Mouse (Mus musculus) ES-E14 (cell line): ENCODE data around the gene Ankmy2. TPM values are rescaled to one million over a fixed set of nuclear protein-coding genes. Genes with fewer than 3 reads are reported as not detected.

Experiments
- DNase-seq: peaks from one replicate; pipeline ENCODE4 v3.0.0-alpha.2; 2013; ENCODE audit warnings: low read depth, low spot score
- H3K27ac ChIP-seq: 2 replicates; pipeline ENCODE4 v1.5.1; 2012; ENCODE audit warnings: low read depth, mild to moderate bottlenecking, low read length, moderate library complexity, mixed read lengths; ENCODE audit not compliant: poor library complexity, insufficient read depth, severe bottlenecking
- H3K36me3 ChIP-seq: 2 replicates; pipeline ENCODE4 v1.6.1; 2012; ENCODE audit warnings: mild to moderate bottlenecking, low read length, moderate library complexity, mixed read lengths; ENCODE audit not compliant: control insufficient read depth, poor library complexity, insufficient read depth, severe bottlenecking
- H3K4me1 ChIP-seq, 2 experiments: fragments of 150-350 bp in 1 of 2; sonication (generic) in 1 of 2; 2 replicates each; pipeline ENCODE4 v1.6.1; 2012; ENCODE audit warnings: low read length in 2 of 2, mild to moderate bottlenecking in 1 of 2, mixed read lengths in 1 of 2; ENCODE audit not compliant: control insufficient read depth in 2 of 2, insufficient read depth in 2 of 2, poor library complexity in 1 of 2
- H3K4me3 ChIP-seq, 2 experiments: fragments of 150-350 bp in 1 of 2; sonication (generic) in 1 of 2; 2 replicates each; pipeline ENCODE4 v1.5.1; 2012; ENCODE audit warnings: low read length in 2 of 2, low read depth in 1 of 2, mild to moderate bottlenecking in 1 of 2, mixed read lengths in 1 of 2; ENCODE audit not compliant: insufficient read depth in 1 of 2, poor library complexity in 1 of 2, severe bottlenecking in 1 of 2
- H3K9ac ChIP-seq: 2 replicates; pipeline ENCODE4 v1.6.1; 2012; ENCODE audit warnings: low read depth, mild to moderate bottlenecking, low read length, mixed read lengths; ENCODE audit not compliant: poor library complexity, insufficient read depth, severe bottlenecking
- H3K9me3 ChIP-seq: fragments of 150-350 bp; sonication (generic); 2 replicates; pipeline ENCODE4 v1.6.1; 2012; ENCODE audit warnings: low read depth, mild to moderate bottlenecking, low read length; ENCODE audit not compliant: control insufficient read depth, insufficient read depth
- CHD2 ChIP-seq: IDR thresholded peaks from 2 replicates; pipeline ENCODE4 v1.6.1; 2014; ENCODE audit warnings: mild to moderate bottlenecking, low read depth, low read length, inconsistent platforms
- HCFC1 ChIP-seq: IDR thresholded peaks from 2 replicates; pipeline ENCODE4 v1.6.1; 2012; ENCODE audit warnings: low read length, inconsistent platforms, borderline replicate concordance; ENCODE audit not compliant: insufficient read depth
- MAFK ChIP-seq: IDR thresholded peaks from 2 replicates; pipeline ENCODE4 v1.6.1; 2014; ENCODE audit warnings: mild to moderate bottlenecking, low read depth, low read length, inconsistent platforms; ENCODE audit not compliant: insufficient read depth
- ZC3H11A ChIP-seq: IDR thresholded peaks from 2 replicates; pipeline ENCODE4 v1.6.1; 2012; ENCODE audit warnings: low read depth, mild to moderate bottlenecking, inconsistent platforms, low read length, borderline replicate concordance
- ZNF384 ChIP-seq: IDR thresholded peaks from 2 replicates; pipeline ENCODE4 v1.6.1; 2012; ENCODE audit warnings: low read depth, low read length, inconsistent platforms
- in situ Hi-C, 2 experiments: fragments of 600-800 bp; cut with MboI; formaldehyde crosslinking; loops; one replicate each; pipeline ENCODE4 v1.15.1; 2025; ENCODE audit warnings: low sequenced_read_pairs in 2 of 2, inconsistent platforms in 1 of 2; ENCODE audit not compliant: unreplicated experiment in 2 of 2
- total RNA-seq: library from RNA; depleted of rRNA; stranded (reverse); fragments of 300-350 nt; gene quantifications from 2 replicates; pipeline ENCODE4 v1.2.3, GENCODE M21; 2012

Gene Ankmy2
- total RNA-seq, 1 experiment: 21.2 TPM

GRCm38 (mm10) chr12:36164126-36164791, 7.3 kb downstream of the Ankmy2 start:
- no peaks in the 10 kb centered on the region for H3K36me3 ChIP-seq
- no peak overlapping the region for H3K27ac ChIP-seq
- no peak overlapping the region for H3K9ac ChIP-seq
- no peak for DNase-seq
- H3K4me1 ChIP-seq: no peaks in the 10 kb centered on the region; a peak in 1 of 4 replicates
- TF ChIP-seq ZNF384 (no peak), ZC3H11A (no peak), MAFK (no peak), HCFC1 (no peak), CHD2 (no peak)
- no peaks in the 10 kb centered on the region for H3K9me3 ChIP-seq
- H3K4me3 ChIP-seq: no peak overlapping the region
- in situ Hi-C loops: no loop called here

- H3K4me3 ChIP-seq: no peak overlapping the region
- peaks cover under 1% of the 10 kb centered on the region; the same call in 1 of the 2 replicates for H3K36me3 ChIP-seq
- TF ChIP-seq MAFK (no peak), CHD2 (no peak), ZC3H11A (no peak), HCFC1 (no peak), ZNF384 (no peak)
- in situ Hi-C loops: no loop called here
- no peaks in the 10 kb centered on the region for H3K9me3 ChIP-seq
- no peak for DNase-seq
- no peaks in the 10 kb centered on the region; a peak in 1 of 4 replicates for H3K4me1 ChIP-seq
- H3K9ac ChIP-seq: no peak overlapping the region
- no peak overlapping the region for H3K27ac ChIP-seq
These were observed 8.4 kb downstream of the Ankmy2 start for GRCm38 (mm10) chr12:36165299-36165698.

GRCm38 (mm10) chr12:36177227-36177626, 20.3 kb downstream of the Ankmy2 start:
- in situ Hi-C loops: no loop called here

DNA sequence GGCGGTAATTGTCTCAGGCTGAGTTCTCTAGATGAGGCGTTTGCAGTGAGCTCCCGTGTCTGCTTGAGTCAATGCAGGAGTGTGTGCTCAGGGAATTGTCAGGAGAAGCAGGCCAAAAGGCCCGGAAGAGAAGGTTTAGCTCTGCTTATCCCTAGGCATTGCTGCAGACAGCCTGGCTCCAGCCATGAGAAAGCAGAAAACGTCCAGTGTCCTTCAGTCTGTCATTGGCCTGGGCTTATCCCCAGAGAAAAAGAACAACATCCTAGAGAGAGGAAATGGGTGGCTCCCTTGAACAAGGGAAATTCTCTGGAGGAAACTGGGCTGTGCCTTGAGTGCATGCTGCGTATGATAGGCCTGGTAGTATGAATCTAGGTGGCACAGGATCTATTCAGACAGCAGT, 25.7 kb downstream of the Ankmy2 start:
- Histone ChIP-seq H3K36me3 (peaks cover 7% of the 10 kb centered on the region; the same call in 1 of the 2 replicates), H3K4me3 (no peak overlapping the region), H3K4me1 (peaks cover 0 to 1% of the 10 kb centered on the region in 2 experiments; a peak in 1 of 4 replicates), H3K9ac (no peak overlapping the region), H3K27ac (no peak overlapping the region), H3K9me3 (no peaks in the 10 kb centered on the region)
- no peak for DNase-seq
- in situ Hi-C loops: no loop called here
- no peak for TF ChIP-seq ZNF384
- TF ChIP-seq HCFC1: no peak
- no peak for TF ChIP-seq MAFK
- TF ChIP-seq CHD2: no peak
- TF ChIP-seq ZC3H11A: no peak

More at GRCm38 (mm10) chr12:36177227-36177626, 20.3 kb downstream of the Ankmy2 start:
- no peak overlapping the region for H3K4me3 ChIP-seq
- TF ChIP-seq HCFC1 (no peak), ZNF384 (no peak), CHD2 (no peak), ZC3H11A (no peak)
- no peak for DNase-seq
- H3K9ac ChIP-seq: no peak overlapping the region
- H3K27ac ChIP-seq: no peak overlapping the region
- H3K4me1 ChIP-seq: no peaks in the 10 kb centered on the region
- H3K36me3 ChIP-seq: no peaks in the 10 kb centered on the region
- no peaks in the 10 kb centered on the region for H3K9me3 ChIP-seq

GRCm38 (mm10) chr12:36187081-36187480, 30.2 kb downstream of the Ankmy2 start:
- Histone ChIP-seq H3K4me3 (no peak overlapping the region), H3K36me3 (peaks cover 11% of the 10 kb centered on the region; the same call in 1 of the 2 replicates), H3K9ac (no peak overlapping the region), H3K4me1 (peaks cover 0 to 1% of the 10 kb centered on the region in 2 experiments; a peak in 1 of 4 replicates), H3K27ac (no peak overlapping the region), H3K9me3 (no peaks in the 10 kb centered on the region)
- in situ Hi-C loops: no loop called here
- no peak for TF ChIP-seq MAFK
- no peak for TF ChIP-seq CHD2
- TF ChIP-seq HCFC1: no peak
- TF ChIP-seq ZC3H11A: no peak
- TF ChIP-seq ZNF384: no peak
- DNase-seq: no peak
